Mouse (Mus musculus) liver, embryonic 11.5 days (tissue): ENCODE results near the gene Exoc2. TPM values are rescaled to one million over a fixed set of nuclear protein-coding genes. Genes with fewer than 3 reads are reported as not detected.

ENCODE experiments used
- ATAC-seq: fragments of 200-750 bp; cut with Nextera tagmentation; replicated peaks from 2 replicates; pipeline ENCODE4 v1.8.0; 2017; ENCODE audit warnings: moderate number of reproducible peaks, mild to moderate bottlenecking, moderate TSS enrichment, moderate library complexity; ENCODE audit not compliant: low FRiP score
- DNase-seq: peaks from one replicate; pipeline ENCODE4 v3.0.0-alpha.2; 2017; ENCODE audit warnings: low spot score
- H3K27ac ChIP-seq: fragments of 300-500 bp; sonication (generic); 2 replicates; pipeline ENCODE4 v1.5.1; 2014; ENCODE audit warnings: mild to moderate bottlenecking, low read depth, low read length, control low read depth
- H3K27me3 ChIP-seq: fragments of 300-500 bp; sonication (generic); replicated peaks from 2 replicates; pipeline ENCODE4 v1.6.1; 2014; ENCODE audit warnings: low read length, mixed read lengths; ENCODE audit not compliant: control insufficient read depth, insufficient read depth
- H3K36me3 ChIP-seq: fragments of 300-500 bp; sonication (generic); 2 replicates; pipeline ENCODE4 v1.6.1; 2014; ENCODE audit warnings: mild to moderate bottlenecking, low read length, moderate library complexity, mixed read lengths; ENCODE audit not compliant: control insufficient read depth, insufficient read depth
- H3K4me1 ChIP-seq: fragments of 300-500 bp; sonication (generic); replicated peaks from 2 replicates; pipeline ENCODE4 v1.6.1; 2014; ENCODE audit warnings: low read length, mixed read lengths; ENCODE audit not compliant: control insufficient read depth, insufficient read depth
- H3K4me2 ChIP-seq: fragments of 300-500 bp; sonication (generic); 2 replicates; pipeline ENCODE4 v1.6.1; 2014; ENCODE audit warnings: mild to moderate bottlenecking, control low read depth, moderate library complexity
- H3K4me3 ChIP-seq: fragments of 300-500 bp; sonication (generic); 2 replicates; pipeline ENCODE4 v1.5.1; 2014; ENCODE audit warnings: low read depth, low read length, control low read depth
- H3K9ac ChIP-seq: fragments of 300-500 bp; sonication (generic); 2 replicates; pipeline ENCODE4 v1.6.1; 2014; ENCODE audit warnings: low read depth, low read length, control low read depth
- H3K9me3 ChIP-seq: fragments of 300-500 bp; sonication (generic); 2 replicates; pipeline ENCODE4 v1.6.1; 2016; ENCODE audit warnings: low read length, inconsistent platforms, mixed read lengths; ENCODE audit not compliant: control insufficient read depth
- WGBS: fragments of 180-500 bp; shearing (Covaris S2); extraction: QIAGEN DNeasy Blood & Tissue Kit; methylation state at CpG from one replicate; pipeline ENCODE4 v1.1.7; 2014; 5-methylcytosine and 5-hydroxymethylcytosine counted together
- polyA plus RNA-seq: library from polyadenylated mRNA; unstranded; fragments of >200 nt; fragmentation: Nextera tagmentation; extraction: Ambion mirVana; gene quantifications from 2 replicates; pipeline ENCODE4 v1.2.1, GENCODE M21; 2014

Gene Exoc2
- polyA plus RNA-seq, 1 experiment from 2014 or later, result 28.4 TPM

DNA sequence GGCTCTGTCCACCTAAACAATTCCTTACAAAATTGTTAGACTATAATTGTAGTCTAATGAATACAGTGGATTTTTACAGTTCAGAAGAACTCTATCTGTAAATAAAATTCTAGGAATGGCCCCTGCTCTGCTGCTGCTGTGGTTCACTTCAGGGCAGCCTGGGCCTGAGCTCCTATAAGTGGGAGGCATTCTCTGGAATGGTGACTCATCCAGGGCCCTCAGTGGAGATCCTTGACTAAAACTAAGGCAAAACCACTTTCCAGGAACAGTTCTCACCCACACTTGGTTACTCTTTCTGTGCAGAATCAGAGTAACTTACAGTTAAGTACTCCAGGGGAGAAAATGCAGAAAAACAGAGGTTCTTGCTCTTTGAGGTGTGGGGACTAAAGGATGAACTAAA lies 108.4 kb downstream of the Exoc2 start:
- no peak overlapping the region for H3K4me3 ChIP-seq
- DNase-seq (no peak), ATAC-seq (no peak)

DNA sequence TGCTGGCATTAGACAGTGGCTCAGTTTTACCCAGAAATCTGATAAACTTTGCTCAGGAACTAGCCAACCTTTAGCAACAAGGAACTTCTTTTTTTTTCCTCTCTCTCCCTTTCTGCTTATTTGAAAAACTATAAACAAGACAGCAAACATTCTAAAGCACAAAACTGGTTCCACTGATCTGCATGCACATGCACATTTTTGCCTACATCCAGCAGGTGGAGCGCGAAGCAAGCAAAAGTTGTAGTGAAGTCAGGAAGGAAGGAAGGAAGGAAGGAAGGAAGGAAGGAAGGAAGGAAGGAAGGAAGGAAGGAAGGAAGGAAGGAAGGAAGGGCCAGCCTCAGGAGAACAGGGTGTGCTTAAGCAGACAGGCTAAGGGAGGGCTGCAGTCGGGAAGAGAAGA lies 109.9 kb downstream of the Exoc2 start:
- no peaks in the 10 kb centered on the region for H3K4me1 ChIP-seq
- no peak overlapping the region for H3K27ac ChIP-seq
- H3K9me3 ChIP-seq, result no peaks in the 10 kb centered on the region
- H3K36me3 ChIP-seq, result 0 out of 2 replicates have a peak, but pooled peaks cover 2% of the 10 kb centered on the region
- H3K9ac ChIP-seq, result no peak overlapping the region
- 88% methylated on average over 3 of the region's 3 CpGs for WGBS
- no peak overlapping the region for H3K4me3 ChIP-seq
- no peaks in the 10 kb centered on the region for H3K27me3 ChIP-seq
- ATAC-seq, result no peak
- no peak for DNase-seq
- H3K4me2 ChIP-seq, result no peak overlapping the region

More for the DNA sequence above, 108.4 kb downstream of the Exoc2 start:
- Histone ChIP-seq H3K27me3 (no peaks in the 10 kb centered on the region), H3K36me3 (peaks cover 2% of the 10 kb centered on the region; the same call in 1 of the 2 replicates), H3K4me1 (no peaks in the 10 kb centered on the region), H3K9ac (no peak overlapping the region), H3K27ac (no peak overlapping the region), H3K9me3 (no peaks in the 10 kb centered on the region), H3K4me2 (no peak overlapping the region)

DNA sequence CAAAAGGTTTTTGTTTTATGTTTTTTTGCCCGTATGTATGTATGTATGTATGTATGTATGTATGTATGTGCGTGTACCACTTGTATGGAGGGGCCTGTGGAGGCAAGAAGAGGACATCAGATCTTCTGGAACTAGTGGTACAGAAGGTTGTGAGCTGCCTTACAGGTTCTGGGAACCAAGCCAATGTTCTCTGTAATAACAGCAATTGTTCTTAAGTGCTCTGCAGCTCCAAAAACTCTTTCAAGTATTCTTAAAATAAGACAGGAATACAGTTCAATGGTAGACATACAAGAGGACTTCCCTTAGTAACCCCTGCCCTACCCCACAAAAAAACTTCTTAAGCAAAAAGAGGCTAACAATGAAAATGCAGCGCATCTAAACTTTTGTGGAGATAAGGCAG lies 115.5 kb downstream of the Exoc2 start:
- no peak overlapping the region for H3K27ac ChIP-seq
- no peak for ATAC-seq
- DNase-seq, result no peak
- no peak overlapping the region for H3K4me3 ChIP-seq
- H3K4me1 ChIP-seq, result no peaks in the 10 kb centered on the region
- 88% methylated on average over 3 of the region's 3 CpGs for WGBS
- no peaks in the 10 kb centered on the region for H3K27me3 ChIP-seq
- H3K36me3 ChIP-seq, result no peaks in the 10 kb centered on the region; the same call in 1 of the 2 replicates
- H3K9ac ChIP-seq, result no peak overlapping the region
- no peaks in the 10 kb centered on the region for H3K9me3 ChIP-seq
- H3K4me2 ChIP-seq, result no peak overlapping the region

DNA sequence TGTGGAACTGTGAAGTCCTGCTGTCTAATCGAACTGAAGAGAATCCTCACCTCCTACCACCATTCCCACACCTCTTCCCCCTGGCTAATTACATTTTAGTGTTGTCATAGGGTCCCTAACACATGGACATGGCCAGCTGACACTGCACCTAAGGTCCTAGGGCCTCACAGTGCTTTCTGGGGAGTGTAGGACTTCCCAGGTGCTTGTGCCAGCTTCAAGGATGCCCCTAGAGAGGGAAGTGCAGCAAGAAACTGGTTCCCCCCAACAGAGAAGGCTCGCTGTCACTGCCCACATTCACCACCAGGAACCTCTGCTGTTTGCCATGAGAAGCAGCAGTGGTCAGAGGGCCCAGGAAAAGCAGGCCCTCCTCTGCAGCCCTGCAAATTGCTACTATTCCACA lies 123.2 kb downstream of the Exoc2 start:
- no peak overlapping the region for H3K4me2 ChIP-seq
- 64% methylated on average over 2 of the region's 2 CpGs for WGBS
- no peaks in the 10 kb centered on the region for H3K4me1 ChIP-seq
- H3K9ac ChIP-seq, result no peak overlapping the region
- ATAC-seq (no peak), DNase-seq (no peak)
- H3K9me3 ChIP-seq, result no peaks in the 10 kb centered on the region
- no peak overlapping the region for H3K27ac ChIP-seq
- H3K36me3 ChIP-seq, result no peaks in the 10 kb centered on the region; the same call in 1 of the 2 replicates
- no peaks in the 10 kb centered on the region for H3K27me3 ChIP-seq
- no peak overlapping the region for H3K4me3 ChIP-seq

DNA sequence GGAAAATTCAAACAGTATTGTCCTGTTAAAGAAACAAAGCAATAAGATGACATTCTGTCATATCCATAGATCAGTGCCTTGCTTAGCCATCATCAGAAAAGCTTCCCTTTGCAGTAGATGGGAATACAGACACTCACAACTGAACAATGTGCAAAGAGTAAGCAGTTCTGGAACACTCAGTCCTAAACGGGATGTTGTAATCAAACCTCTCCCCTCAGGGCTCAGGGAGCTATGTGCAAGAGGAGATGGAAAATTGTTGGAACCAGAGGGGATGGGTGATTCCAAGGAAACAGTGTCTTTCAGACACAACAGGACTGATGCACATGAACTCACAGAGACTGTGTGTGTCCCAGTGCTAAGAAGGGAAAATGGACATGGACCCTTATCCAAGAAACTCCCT lies 125.9 kb downstream of the Exoc2 start:
- Histone ChIP-seq H3K36me3 (no peaks in the 10 kb centered on the region), H3K4me3 (no peak overlapping the region), H3K4me2 (no peak overlapping the region), H3K9ac (no peak overlapping the region), H3K9me3 (no peaks in the 10 kb centered on the region), H3K27me3 (no peaks in the 10 kb centered on the region), H3K4me1 (no peaks in the 10 kb centered on the region), H3K27ac (no peak overlapping the region)
- no peak for ATAC-seq
- WGBS, result 76% methylated on average over 1 of the region's 1 CpGs
- no peak for DNase-seq

DNA sequence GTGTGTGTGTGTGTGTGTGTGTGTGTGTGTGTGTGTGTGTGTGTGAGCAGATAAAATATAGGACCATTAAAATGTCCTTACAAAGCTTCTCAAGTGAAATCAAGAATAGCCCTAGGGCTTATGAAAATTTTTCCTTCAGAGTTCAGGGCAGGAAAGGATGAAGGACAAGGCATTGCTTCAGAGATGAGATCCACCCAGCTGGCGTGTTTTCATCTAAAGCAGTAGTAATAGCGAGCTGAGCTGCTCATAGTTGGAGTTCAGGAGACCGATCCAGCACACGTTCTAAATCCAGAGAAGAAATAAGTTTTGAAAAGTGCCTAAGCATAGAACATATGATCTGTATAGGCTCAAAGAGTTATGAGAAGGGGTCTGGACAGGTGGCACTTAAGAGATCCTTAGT lies 127.4 kb downstream of the Exoc2 start:
- 90% methylated on average over 4 of the region's 4 CpGs for WGBS

DNA sequence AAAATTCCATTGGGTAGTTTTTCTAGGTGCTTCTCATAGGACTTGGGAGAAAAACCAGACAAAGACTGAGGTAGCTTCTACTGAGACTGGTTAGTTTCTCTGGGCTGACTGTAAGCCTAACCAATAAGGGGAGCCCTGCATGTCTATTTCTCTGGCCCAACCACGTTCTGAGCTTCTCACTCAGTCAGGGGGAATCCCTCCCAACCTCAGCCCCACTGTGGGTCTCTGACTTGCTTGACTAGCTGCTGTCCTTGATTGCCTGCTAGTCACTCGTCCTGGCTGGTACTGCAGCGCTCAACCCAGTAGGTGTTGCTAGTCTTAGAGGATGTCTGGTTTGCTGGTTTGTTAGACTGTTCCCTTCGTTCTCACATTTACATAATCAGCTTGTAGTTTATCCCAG lies 130.8 kb downstream of the Exoc2 start:
- DNase-seq, result no peak
- H3K4me2 ChIP-seq, result no peak overlapping the region
- no peaks in the 10 kb centered on the region for H3K36me3 ChIP-seq
- H3K4me1 ChIP-seq, result no peaks in the 10 kb centered on the region
- no peaks in the 10 kb centered on the region for H3K27me3 ChIP-seq
- H3K27ac ChIP-seq, result no peak overlapping the region
- WGBS, result 87% methylated on average over 4 of the region's 4 CpGs
- ATAC-seq, result no peak
- H3K4me3 ChIP-seq, result no peak overlapping the region
- H3K9me3 ChIP-seq, result no peaks in the 10 kb centered on the region
- H3K9ac ChIP-seq, result no peak overlapping the region

More for the DNA sequence above, 127.4 kb downstream of the Exoc2 start:
- Histone ChIP-seq H3K4me2 (no peak overlapping the region), H3K36me3 (no peaks in the 10 kb centered on the region), H3K4me1 (no peaks in the 10 kb centered on the region), H3K9me3 (no peaks in the 10 kb centered on the region), H3K4me3 (no peak overlapping the region), H3K9ac (no peak overlapping the region), H3K27me3 (no peaks in the 10 kb centered on the region), H3K27ac (no peak overlapping the region)
- no peak for ATAC-seq
- no peak for DNase-seq

DNA sequence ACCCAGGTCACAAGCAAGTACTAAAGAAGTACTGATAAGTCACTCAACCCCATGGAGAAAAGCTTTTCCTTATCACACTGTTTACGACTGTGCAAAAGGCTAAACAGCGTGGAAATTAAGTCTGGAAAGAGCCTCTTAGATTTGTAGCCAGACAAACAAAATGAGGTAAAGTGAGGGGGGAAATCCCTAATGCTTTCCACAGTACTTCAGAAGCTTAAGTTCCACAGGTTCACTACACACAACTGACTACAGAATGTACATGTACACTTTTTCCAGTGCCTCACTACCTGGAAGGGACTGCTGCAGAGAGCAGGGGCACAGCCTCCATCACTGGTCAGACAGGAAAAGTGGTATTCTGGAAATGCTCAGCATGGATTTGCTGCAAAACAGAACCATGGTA lies 132.1 kb downstream of the Exoc2 start:
- no peak for ATAC-seq
- Histone ChIP-seq H3K27ac (no peak overlapping the region), H3K27me3 (no peaks in the 10 kb centered on the region), H3K36me3 (no peaks in the 10 kb centered on the region), H3K4me1 (no peaks in the 10 kb centered on the region), H3K4me2 (no peak overlapping the region), H3K9ac (no peak overlapping the region), H3K9me3 (no peaks in the 10 kb centered on the region), H3K4me3 (no peak overlapping the region)
- DNase-seq, result no peak
- WGBS, result 70% methylated on average over 2 of the region's 2 CpGs

DNA sequence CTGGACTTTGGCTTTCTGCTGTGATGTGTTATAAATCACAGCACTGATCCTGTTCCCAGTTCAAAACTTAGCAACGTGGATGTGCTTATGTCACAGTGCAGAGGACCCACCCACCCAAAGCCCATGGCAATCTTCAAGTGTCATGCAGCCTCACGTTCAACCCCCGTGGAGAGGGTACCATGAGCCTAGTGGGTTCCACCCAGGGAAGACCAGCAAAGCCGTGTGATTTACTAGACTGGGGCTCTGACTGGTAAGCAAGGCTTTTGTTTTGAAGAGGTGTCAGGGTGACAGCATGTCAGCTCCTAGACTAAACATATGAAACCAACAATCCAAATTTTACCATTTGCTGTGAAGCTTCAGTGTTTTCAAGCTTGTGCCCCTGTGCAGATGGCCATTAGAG lies 132.6 kb downstream of the Exoc2 start:
- H3K27ac ChIP-seq, result no peak overlapping the region
- H3K27me3 ChIP-seq, result no peaks in the 10 kb centered on the region
- ATAC-seq (no peak), DNase-seq (no peak)
- no peak overlapping the region for H3K4me3 ChIP-seq
- no peaks in the 10 kb centered on the region for H3K36me3 ChIP-seq
- H3K9ac ChIP-seq, result no peak overlapping the region
- no peaks in the 10 kb centered on the region for H3K4me1 ChIP-seq
- no peak overlapping the region for H3K4me2 ChIP-seq
- 78% methylated on average over 4 of the region's 4 CpGs for WGBS
- H3K9me3 ChIP-seq, result no peaks in the 10 kb centered on the region
